ENCODE assay signal across 17 mouse cellular contexts in the genomic region with DNA sequence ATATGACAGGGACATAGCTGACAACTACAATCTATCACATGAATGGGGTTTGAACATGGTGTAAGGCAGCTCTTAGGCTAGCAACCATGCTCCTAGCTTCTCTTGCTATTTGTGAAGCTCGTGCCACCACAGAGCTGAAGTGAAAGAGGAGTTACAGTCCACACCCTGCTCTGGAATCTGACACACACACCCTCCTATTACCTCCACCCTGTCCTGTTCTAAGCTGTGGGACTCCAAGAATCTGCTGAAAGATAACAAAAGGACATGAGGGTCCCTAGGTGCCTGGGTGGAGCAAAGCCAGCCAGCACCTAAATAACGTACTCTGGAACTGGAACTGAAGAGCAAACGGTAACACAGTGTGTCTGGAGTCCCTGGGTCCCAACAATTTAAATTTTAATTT. TPM values are rescaled to one million over a fixed set of nuclear protein-coding genes. Genes with fewer than 3 reads are reported as not detected.
A peak's percentile ranks its signal among the peaks of the same experiment; 100 is the strongest.
DNase-seq lines count a peak whose midpoint lies in the region; ATAC-seq and TF ChIP-seq lines count a peak whose summit lies in the region.
"Had no signal": no experiment of that assay in that cellular context is flagged by ENCODE, and none has a peak within 500 bp of the region (broad histone marks: within the 10 kb centered on the region; RNA-seq: fewer than 3 reads in every experiment).

No protein-coding gene starts in this region.

- no peak for TF ChIP-seq EP300 in heart, adult 2 months (IDR thresholded peaks at IDR 0.05; ENCODE audit: insufficient read depth, low read depth, low read length)

- no peak for DNase-seq in heart, embryonic 10.5 days (ENCODE audit: low spot score)
- no peak for DNase-seq in heart, adult 2 months
- peak; percentile 87 for DNase-seq in ZHBTc4 (ENCODE audit: low read depth, low spot score)
- no peak for DNase-seq in left cerebral cortex, adult 11 months (ENCODE audit: low spot score)
- no peak for DNase-seq in testis, postnatal 10 days (ENCODE audit: low spot score)
- DNase-seq in gastrocnemius, adult 2 months = no peak
- DNase-seq: cerebellum, adult 9-10 months; heart, postnatal 4 days; kidney, postnatal 4 days; retina, postnatal 1 day had no signal

- no peak overlapping the region for H3K4me2 ChIP-seq in intestine, postnatal 0 days (replicated peaks; ENCODE audit: low read depth)
- H3K4me2 ChIP-seq: embryonic facial prominence, embryonic 12.5 days; neural tube, embryonic 13.5 days had no signal

- peak overlapping the region; percentile 17; the same call in 1 of the 2 replicates for H3K27ac ChIP-seq in heart, embryonic 10.5 days
- H3K27ac ChIP-seq in heart, adult 2 months = no peak overlapping the region
- H3K27ac ChIP-seq in intestine, postnatal 0 days (ENCODE audit: low read depth, low read length) = peak overlapping the region; percentile 8; the same call in 1 of the 2 replicates
- H3K27ac ChIP-seq in gastrocnemius, adult 2 months = no peak overlapping the region
- H3K27ac ChIP-seq: embryonic facial prominence, embryonic 12.5 days; neural tube, embryonic 13.5 days had no signal

- H3K27me3 ChIP-seq in heart, embryonic 10.5 days (ENCODE audit: insufficient read depth, poor library complexity, severe bottlenecking) = no peaks in the 10 kb centered on the region
- H3K27me3 ChIP-seq in heart, adult 2 months (ENCODE audit: control insufficient read depth, insufficient read depth, low read length) = no peaks in the 10 kb centered on the region
- H3K27me3 ChIP-seq in intestine, postnatal 0 days (replicated peaks; ENCODE audit: control insufficient read depth, insufficient read depth, low read length) = no peaks in the 10 kb centered on the region
- H3K27me3 ChIP-seq: embryonic facial prominence, embryonic 12.5 days; neural tube, embryonic 13.5 days had no signal

- TF ChIP-seq CTCF in heart, adult 2 months (IDR thresholded peaks at IDR 0.05) = no peak
- no peak for TF ChIP-seq CTCF in intestine, postnatal 0 days (IDR thresholded peaks at IDR 0.05; ENCODE audit: low read depth)
- no peak for TF ChIP-seq CTCF in gastrocnemius, adult 2 months (IDR thresholded peaks at IDR 0.05)

- H3K79me2 ChIP-seq in heart, adult 2 months (replicated peaks; ENCODE audit: control insufficient read depth, insufficient read depth, low read length) = no peaks in the 10 kb centered on the region

- H3K9me3 ChIP-seq in heart, embryonic 10.5 days = no peaks in the 10 kb centered on the region
- no peaks in the 10 kb centered on the region for H3K9me3 ChIP-seq in intestine, postnatal 0 days (ENCODE audit: control insufficient read depth)
- H3K9me3 ChIP-seq: embryonic facial prominence, embryonic 12.5 days; neural tube, embryonic 13.5 days had no signal

- no peak overlapping the region for H3K9ac ChIP-seq in heart, adult 2 months (ENCODE audit: low read depth, low read length)
- no peak overlapping the region for H3K9ac ChIP-seq in intestine, postnatal 0 days (ENCODE audit: low read depth, low read length)
- H3K9ac ChIP-seq: embryonic facial prominence, embryonic 12.5 days; neural tube, embryonic 13.5 days had no signal

- TF ChIP-seq POLR2A in heart, adult 2 months (IDR thresholded peaks at IDR 0.05; ENCODE audit: insufficient read depth, low read depth, low read length) = no peak

- WGBS in heart, embryonic 10.5 days = 45% methylated on average over 3 of the region's 3 CpGs
- WGBS in heart, adult 2 months = 63% methylated on average over 3 of the region's 3 CpGs
- WGBS in intestine, postnatal 0 days = 39% methylated on average over 3 of the region's 3 CpGs

- H3K4me3 ChIP-seq in heart, embryonic 10.5 days = no peak overlapping the region
- H3K4me3 ChIP-seq in heart, adult 2 months = no peak overlapping the region
- H3K4me3 ChIP-seq in intestine, postnatal 0 days (ENCODE audit: low read depth, low read length) = no peak overlapping the region
- no peak overlapping the region for H3K4me3 ChIP-seq in gastrocnemius, adult 2 months
- H3K4me3 ChIP-seq: embryonic facial prominence, embryonic 12.5 days; neural tube, embryonic 13.5 days had no signal

- peak; percentile 41; the same call in 1 of the 2 replicates for ATAC-seq in intestine, postnatal 0 days
- ATAC-seq in megakaryocyte, adult 5-6 weeks (ENCODE audit: poor library complexity, severe bottlenecking) = peak; percentile 54; the same call in 1 of the 2 replicates
- ATAC-seq: activated CD4-positive, CD25-positive, alpha-beta regulatory T cell, adult 4 months; forebrain, embryonic 14.5 days; midbrain, embryonic 16.5 days had no signal

- intact Hi-C loops in heart, adult 2 months (cut with DNase I) = no loop called here
- intact Hi-C loops in gastrocnemius, adult 2 months (cut with DNase I) = no loop called here

- no peaks in the 10 kb centered on the region for H3K36me3 ChIP-seq in heart, embryonic 10.5 days
- H3K36me3 ChIP-seq in heart, adult 2 months (ENCODE audit: control insufficient read depth, insufficient read depth, low read length) = no peaks in the 10 kb centered on the region
- peaks cover 4% of the 10 kb centered on the region for H3K36me3 ChIP-seq in intestine, postnatal 0 days (ENCODE audit: control insufficient read depth, insufficient read depth)
- H3K36me3 ChIP-seq: embryonic facial prominence, embryonic 12.5 days; neural tube, embryonic 13.5 days had no signal

- peaks cover 16% of the 10 kb centered on the region for H3K4me1 ChIP-seq in heart, embryonic 10.5 days
- H3K4me1 ChIP-seq in heart, adult 2 months (ENCODE audit: control insufficient read depth, insufficient read depth, low read length) = peaks cover 2% of the 10 kb centered on the region
- 0 out of 2 replicates have a peak, but pooled peaks cover 1% of the 10 kb centered on the region for H3K4me1 ChIP-seq in intestine, postnatal 0 days (replicated peaks; ENCODE audit: control insufficient read depth, insufficient read depth, low read length)
- H3K4me1 ChIP-seq: neural tube, embryonic 13.5 days had no signal

RNA-seq across cellular contexts. Expression of a gene that starts 51.5 kb away (rescaled TPM):
- 1.6 and 3.6 TPM in 2 replicates for polyA plus RNA-seq in heart, embryonic 10.5 days (2016; fragmentation: Nextera tagmentation; extraction: Ambion mirVana)
- total RNA-seq in heart, adult 2 months (2021) = 10 to 100 TPM; 28.0 to 31.0 TPM
- 17.4 and 28.8 TPM in 2 replicates for polyA plus RNA-seq in heart, adult 2 months (2012; rRNA removed)
- polyA plus RNA-seq in intestine, postnatal 0 days (2015; fragmentation: Nextera tagmentation; extraction: Ambion mirVana) = 26.9 and 29.9 TPM in 2 replicates
- total RNA-seq in megakaryocyte, adult 5-6 weeks (2015) = 1.1 and 1.2 TPM in 2 replicates
- total RNA-seq in megakaryocyte, adult 5-6 weeks (2017) = 0.92 and 0.98 TPM in 2 replicates
- 1 to 10 TPM; 5.7 to 9.6 TPM for total RNA-seq in gastrocnemius, adult 2 months (2021)
- polyA plus RNA-seq: activated CD4-positive, CD25-positive, alpha-beta regulatory T cell, adult 4 months had no signal

Comparison
In these comparisons a context has a peak if more than half of its experiments do, and no peak if none do; other contexts are left out.
1. H3K27ac ChIP-seq: peak in heart, embryonic 10.5 days (single experiment) and intestine, postnatal 0 days (single experiment); none in heart, adult 2 months (single experiment) and gastrocnemius, adult 2 months (single experiment).